Mouse (Mus musculus) fat pad, adult 2 months (tissue): ENCODE measurements at regions not wholly inside any gene's neighbourhood (a gene's known extent, or its start where the extent isn't known, plus 50 kb on each side); places are given as distances from the start of the nearest gene placed in this dataset.
"Not testable (repeated sequence)": the region's sequence is repeated elsewhere in the genome, so short reads cannot be mapped to it uniquely, and the experiment has no call there.

Experiments
- DNase-seq: peaks from one replicate; pipeline ENCODE4 v3.0.0-alpha.2; 2011; ENCODE audit warnings: low read depth, low spot score; ENCODE audit errors: extremely low read depth

DNA sequence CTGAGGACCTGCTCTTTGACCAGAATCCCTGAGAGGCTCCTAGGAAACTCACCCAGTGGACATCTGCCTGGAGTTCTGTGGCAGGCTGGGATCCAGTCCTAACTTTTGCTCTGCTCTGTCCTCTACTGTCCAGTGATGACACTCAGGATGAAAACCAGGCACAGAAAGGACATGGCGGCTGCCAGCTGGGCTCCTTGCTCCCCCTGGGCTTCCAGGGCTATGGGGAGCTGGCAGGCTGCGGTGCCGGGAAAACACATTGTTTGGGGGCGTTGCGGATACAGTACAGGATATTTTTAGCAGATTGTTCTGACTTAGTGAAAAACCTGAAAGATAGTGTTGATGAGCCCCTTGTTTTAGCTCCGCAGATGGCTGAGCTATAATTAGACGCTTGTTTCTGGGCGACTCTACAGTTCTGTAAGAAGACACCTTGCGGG is 94.2 kb upstream of the Klf13 start:
- no peak for DNase-seq

DNA sequence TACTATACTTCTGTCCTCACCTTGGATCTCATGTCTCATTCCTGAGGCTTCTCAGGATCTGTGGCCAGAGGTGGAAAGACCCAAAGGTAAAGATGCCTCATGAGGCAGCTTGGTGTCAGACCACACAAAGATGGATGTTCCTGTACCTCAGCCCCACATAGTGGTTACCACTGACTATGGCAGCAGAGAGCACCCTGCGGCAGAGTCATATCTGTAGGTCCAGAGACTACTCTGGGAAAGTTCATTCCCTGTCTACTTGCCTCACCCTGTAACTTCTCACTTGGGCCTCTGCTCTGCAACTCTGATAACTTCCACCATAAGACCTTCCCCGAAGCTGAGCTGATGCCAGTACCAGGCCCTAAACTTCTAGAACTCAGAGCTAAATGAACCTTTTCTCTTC is 91.9 kb upstream of the Klf13 start:
- no peak for DNase-seq

DNA sequence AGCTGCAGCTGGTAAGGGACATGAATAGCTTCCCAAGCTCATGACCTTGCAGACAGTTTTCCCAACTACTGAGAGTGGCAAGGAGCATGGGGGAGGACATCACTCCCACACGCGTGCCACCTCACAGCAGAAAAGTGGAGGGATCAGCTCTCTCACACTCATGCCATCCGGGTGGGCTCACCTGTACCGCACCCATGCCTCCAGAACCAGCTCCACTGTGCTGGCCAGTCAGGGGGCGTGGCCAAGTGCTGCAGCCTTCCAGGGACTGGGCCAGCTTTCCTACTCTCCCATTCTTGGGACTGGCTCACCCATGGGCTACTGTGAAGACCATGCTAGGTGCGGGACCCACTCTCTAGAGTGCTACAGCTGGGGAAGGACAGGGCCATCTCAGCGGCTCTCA is 88.4 kb upstream of the Klf13 start:
- DNase-seq, result no peak

DNA sequence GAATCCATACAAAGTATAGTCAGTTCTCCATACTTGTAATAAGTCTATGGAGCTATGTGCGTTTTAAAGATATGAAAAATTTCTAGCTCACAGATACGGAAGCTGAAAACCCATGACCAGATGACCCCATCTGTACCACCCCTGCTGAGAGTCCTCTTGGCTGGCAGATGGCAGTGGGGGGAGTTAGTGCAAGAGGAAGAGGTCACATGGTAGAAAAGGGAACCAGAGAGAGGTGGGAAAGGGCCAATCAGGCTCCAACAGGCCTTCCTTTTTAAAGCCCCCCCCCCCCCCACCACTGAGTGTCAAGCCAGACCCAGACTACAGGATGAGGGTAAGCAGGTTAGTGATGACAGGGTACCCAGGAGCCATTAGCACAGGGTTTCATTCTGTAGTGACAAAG is 86.4 kb upstream of the Klf13 start:
- no peak for DNase-seq

DNA sequence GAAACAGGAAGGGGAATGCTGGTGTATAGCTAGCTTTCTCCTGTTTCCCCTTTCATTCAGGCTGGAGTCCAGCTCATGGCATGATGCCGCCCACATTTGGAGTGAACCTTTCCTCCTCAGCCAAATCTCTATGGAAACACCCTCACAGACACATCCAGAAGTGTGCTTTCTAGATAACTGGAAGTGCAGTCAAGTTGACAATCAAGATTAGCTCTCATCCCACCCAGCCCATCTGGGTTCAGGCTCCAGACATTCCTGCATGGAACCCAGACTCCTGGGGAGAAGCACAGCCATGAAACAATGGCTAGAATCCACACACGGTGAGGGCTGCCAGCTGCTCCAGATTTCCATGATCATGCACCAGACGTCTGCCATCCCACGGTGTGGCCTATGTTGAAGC is 85.5 kb upstream of the Klf13 start:
- no peak for DNase-seq

DNA sequence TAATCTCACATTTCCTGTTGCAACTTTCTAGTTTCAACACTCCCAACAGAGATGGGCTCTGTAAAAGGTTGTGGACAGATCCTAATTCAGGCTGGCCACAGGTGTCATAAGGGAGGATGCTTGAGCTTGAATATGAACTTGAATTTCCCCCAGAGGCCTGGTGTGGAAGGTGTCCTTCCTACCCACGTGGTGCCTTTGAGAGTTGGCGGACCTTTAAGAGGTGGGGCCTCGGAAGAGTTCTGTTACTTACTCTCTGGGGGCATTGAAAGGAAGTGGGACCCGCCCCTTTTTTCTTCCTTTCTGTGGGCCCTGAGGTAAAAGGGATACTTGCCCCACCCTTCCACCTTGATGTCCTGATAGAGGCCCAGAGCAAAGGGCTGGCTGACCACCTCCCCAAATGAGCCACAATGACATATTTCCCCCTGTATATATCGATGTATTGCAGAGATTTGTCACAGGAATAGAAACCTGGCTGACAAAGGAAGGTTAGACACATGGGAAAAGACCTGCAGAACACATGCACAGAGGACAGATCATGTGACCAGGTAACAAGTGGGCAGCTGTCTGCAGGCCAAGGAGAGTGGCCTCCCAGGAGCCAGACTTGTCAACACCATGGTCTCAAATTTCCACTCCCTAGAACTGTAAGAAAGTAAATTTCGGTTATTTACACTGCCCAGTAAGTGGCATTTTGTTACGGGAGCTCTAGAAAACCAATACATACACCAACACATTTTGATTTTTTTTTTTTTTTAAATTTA is 84.2 kb upstream of the Klf13 start:
- no peak for DNase-seq

DNA sequence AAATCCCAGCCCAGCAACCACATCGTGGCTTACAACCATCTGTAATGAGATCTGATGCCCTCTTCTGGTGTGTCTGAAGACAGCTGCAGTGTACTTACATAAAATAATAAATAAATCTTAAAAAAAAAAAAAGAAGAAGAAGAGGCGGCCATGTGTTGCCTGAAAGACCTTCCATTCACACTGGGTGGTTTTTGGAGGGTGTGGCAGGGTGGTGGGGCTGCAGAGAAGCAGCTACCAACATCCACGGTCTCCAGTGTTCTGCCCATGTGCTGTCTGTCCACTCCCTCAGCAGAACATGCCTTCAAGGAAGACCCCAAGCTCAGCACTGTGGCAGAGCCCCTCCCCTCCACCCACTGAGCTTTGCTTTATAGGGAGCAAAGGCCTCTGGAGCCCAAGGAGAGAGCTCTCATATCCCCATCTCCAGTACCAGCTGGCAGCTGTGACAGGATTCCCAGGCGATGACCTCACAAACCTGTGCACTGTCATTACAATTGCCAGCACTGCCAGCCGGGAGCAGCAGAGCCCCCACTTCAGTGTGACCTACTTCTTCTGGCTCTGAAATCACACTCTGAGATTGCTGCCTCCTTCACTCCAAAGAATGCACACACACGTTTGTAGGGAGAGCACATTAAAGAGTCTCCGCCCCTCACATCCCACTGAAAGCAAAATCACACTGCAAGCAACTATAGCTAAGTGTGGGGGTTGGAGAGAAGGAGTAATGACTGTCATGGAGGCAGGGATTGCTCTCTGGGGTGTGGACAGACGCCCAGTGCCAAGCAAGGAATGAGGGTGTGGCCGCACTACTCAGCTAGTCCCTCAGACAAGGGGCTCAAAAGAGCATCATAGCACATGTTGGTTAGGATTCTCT is 82.8 kb upstream of the Klf13 start:
- DNase-seq, result no peak

DNA sequence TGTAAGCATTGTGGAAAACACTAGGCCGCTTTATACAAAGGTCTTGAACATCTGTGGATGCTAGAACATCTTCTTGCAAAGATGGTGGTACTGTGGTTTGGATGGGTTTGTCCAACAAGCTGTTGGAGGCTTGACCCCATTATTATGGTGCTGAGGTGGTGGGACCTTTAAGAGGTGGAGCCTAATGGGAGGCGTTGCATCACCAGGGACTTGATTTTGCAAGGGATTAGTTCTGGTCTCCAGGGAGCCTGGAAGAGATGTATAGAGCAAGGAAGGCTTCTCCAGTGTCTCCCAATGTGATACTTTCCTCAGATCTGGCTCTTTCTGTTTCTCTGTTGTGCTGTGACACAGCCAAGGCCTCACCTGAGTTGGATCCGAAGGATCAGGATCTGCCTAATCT is 79.4 kb upstream of the Klf13 start:
- DNase-seq, result no peak

DNA sequence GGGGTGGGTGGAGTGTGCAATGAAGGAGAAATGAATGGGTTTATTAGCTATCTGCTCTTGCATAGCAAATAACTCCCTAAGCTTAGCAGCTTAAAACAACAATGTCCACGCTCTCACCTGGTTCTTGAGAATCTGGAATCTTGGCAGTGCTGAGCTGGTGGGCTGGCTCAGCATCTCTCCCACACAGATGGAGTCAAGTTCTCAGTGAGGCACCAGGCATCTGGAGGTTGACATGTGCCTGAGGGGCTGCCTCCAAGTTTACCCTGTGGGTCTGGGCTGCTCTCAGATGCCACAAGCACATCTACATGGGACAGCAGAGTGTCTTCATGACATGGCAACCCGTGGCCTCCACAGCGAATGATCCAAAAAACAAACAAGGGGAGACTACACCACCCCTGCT is 78.2 kb upstream of the Klf13 start:
- no peak for DNase-seq

DNA sequence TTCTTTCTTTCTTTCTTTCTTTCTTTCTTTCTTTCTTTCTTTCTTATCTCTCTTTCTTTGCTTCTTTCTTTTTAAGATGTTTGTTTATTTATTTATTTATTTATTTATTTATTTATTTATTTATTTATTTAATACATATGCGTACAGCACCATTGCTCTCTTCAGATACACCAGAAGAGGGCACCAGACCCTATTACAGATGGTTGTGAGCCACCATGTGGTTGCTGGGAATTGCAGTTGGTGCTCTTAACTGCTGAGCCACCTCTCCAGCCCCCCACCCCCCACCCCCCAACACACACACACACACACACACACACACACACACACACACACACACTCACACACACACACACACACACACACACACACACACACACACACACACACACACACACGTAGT is 76.4 kb upstream of the Klf13 start:
- not testable (repeated sequence) for DNase-seq

DNA sequence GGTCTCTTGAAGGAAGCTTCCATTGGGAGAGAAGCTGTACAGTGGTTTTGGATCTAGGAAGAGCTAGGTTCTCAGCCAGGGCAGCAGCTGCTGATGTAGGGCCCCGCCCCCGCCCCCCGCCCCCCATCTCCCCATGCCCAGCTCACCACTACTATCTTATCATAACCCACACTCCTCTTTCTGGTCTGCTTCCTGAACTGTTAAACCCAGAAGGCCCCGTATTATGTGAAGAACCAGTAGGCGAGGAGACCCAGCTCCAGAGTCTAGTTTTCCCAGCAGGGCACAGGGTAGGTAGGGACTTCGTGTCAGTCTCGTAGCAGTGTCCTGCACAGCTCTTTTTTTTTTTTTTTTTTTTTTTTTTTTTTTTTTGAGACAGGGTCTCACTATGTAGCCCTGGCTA is 75.5 kb upstream of the Klf13 start:
- no peak for DNase-seq

DNA sequence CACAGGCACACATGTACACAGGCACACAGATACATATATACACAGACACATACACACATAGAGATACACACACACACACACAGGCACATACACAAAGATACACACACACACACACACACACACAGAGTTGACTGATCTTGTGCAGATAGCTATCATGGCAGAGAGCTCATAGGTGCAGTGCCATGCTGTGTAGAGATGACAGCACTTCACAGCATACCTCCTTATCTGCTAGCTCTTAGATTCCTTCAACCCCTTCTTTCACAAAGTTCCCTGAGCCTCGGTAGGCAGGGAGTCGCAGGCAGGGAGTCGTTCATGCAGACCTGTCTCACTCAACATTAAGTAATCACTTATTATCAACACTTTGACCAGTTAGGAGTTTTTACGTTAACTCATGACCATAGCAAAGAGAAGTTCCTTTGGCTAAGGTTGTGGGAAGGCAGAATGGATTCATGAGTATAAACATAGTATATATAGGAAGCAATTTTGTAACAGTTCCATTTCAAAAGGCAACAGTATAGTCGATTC is 74.4 kb upstream of the Klf13 start:
- no peak for DNase-seq

DNA sequence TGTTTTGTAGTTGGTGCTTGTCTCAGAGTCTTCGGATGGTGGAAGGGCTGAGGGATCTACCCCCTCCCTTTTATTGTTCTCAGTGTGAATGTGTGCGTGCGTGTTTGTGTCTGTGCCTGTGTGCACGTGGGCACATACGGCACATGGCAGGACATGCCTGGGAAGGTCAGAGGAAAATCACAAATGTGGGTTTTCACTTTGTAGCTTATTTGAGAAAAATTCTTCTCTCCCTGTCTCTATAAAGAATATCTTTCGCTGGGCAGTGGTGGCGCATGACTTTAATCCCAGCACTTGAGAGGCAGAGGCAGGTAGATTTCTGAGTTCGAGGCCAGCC is 73.5 kb upstream of the Klf13 start:
- DNase-seq, result no peak

DNA sequence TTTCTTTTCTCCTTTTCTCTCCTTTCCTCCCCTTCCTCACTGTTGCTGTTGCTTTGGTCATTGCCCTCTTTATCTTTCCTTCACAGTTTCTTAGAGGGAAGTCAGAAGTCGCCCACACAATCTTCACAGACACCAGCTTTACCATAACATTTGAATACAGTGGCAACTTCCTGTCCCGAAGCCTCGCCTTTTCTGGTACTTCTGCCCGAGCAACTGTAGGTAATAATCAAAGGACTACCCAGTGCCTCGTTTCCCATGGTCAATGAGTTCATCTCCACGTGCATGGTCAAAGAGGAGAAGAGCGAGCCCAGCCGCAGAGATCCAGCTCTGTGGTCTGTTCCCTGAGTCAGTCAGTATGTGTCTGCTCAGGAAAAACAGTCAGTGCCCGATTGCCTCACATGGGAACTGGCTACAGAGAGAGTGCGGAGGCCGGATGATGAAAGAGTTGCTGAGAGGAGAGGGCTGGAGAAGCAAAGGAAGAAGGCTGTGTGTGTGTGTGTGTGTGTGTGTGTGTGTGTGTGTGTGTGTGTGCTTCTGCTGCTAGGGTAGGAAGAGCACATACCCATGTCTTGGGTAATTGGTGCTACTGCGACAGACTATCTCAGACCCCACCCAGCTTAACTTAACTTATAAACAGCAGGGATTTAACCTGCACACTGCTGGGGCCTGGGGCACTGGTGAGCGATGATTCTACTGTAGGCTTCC is 73.0 kb upstream of the Klf13 start:
- peak; percentile 64 for DNase-seq

DNA sequence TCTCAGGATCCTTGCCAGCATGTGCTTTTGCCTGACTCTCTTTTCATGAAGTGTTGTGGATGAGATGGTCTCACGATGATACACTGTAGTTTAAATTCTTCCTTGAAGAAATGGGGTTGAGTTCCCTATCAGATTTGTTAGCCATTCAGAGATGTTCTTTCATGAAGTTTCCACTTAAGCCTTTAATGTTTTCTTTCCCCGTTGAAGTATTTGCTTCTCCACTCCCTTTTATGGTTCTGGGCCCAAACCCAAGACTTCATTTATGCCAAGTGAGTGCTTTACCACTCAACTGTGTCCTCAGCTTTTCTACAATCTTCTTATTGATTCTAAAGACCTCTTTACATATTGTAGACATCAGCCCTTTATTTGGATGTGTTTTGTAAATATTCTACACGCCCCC is 71.9 kb upstream of the Klf13 start:
- DNase-seq, result no peak

DNA sequence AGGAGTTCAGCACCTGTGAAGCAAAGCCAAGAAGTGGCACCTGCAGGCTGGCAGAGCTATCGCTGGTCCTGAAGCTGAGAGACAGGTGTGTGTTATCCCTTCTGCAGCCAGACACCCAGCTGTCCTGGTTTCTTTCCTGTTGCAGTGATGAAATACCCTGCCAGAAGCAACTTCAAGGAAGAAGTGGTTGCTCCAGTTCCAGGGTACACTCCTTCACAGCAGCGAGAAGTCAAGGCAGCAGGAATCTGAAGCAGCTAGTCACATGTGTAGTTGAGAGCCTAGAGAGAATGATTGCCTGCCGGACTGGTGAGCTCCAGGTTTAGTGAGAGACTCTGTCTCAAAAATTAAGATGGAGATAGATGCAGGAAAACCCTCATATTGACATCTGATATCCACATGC is 69.1 kb upstream of the Klf13 start:
- no peak for DNase-seq

DNA sequence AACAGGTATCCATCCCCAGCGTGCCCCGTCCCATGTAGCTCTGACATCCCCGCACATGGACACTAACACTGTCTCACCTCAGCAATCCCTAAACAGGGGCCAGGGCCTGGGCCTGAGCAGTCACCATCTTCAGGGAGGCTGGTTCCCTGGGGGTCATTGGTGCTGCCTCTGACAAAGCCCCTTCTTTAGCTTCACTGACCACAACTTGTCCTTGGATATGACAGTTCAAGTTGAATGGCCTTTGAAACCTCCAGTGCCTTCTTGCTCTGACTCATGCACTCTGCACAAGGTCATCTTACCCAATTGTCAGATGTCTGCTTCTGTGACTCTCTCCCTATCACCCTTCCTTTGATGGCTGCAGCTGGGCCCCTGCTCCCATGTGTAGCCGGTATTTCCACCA is 68.2 kb upstream of the Klf13 start:
- DNase-seq, result no peak

DNA sequence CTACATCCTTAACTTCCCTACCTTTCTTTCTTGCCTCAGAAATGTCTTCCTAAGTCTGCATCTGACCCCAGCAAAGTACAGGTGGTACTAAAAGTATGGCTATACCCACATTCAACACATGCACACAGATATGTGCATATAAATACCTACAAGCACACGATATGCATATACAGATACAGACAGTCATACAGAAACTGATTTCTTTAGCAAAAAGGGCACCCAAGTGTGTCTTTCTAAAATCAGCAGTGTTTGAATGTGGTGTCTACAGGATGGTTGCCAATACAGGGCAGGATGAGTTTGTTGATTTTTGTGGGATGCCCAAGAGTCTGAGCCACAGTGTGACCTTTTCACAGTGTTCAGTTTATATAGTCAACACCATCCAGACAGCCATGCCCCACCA is 67.0 kb upstream of the Klf13 start:
- no peak for DNase-seq

DNA sequence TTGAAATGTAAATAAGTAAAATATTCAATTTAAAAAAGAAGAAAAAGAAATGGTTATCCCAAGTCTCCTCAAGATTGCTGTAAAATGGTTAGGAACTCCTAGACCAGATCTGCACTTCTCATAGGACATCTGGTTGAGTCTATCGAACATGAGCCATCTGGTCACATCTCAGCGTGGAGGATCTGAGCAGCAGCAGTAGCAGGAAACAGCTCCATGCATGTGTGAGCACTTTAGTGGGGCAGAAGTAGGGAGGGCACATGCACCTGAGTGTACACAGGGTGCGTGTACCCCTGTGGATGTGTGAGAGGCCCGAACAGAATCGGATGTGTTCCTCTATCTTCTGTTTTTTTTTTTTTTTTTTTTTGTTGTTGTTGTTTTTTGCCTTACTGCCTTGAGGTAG is 65.2 kb upstream of the Klf13 start:
- DNase-seq, result no peak

DNA sequence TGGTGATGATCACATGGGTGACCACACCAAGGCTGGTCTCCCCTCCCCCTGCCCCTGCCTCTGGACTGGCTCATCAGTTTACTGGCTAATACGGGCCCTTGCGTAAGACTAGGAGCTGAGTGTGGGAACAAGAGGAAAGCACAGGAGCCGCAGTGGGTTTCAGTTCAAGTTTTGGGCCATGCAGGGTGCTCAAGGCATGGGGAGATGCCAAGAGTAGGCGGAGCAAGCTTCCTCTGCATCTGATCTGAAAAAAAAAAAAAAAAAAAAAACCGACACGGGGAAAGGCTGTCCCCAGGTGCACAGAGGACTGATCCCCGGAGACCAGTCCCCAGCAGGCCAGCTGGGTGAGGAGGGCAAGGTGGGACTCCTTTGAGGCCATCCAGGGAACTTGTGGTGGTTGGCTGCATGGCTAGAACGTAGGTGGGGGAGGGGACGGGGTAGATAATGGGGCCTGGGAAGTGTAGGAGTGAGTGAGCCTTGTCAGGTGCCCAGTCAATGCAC is 62.9 kb upstream of the Klf13 start:
- no peak for DNase-seq
